ENCODE assay signal across 8 mouse cellular contexts in genomic region chr2:73003751-73004717, GRCm38 (mm10). TPM values are rescaled to one million over a fixed set of nuclear protein-coding genes. Genes with fewer than 3 reads are reported as not detected.
DNase-seq lines count a peak whose midpoint lies in the region; ATAC-seq and TF ChIP-seq lines count a peak whose summit lies in the region.

No protein-coding gene starts in this region.

- TF ChIP-seq CTCF in spleen, adult 2 months (IDR thresholded peaks at IDR 0.05; ENCODE audit: extremely low read depth, insufficient read depth, insufficient read length, insufficient replicate concordance): no peak
- no peak for TF ChIP-seq CTCF in testis, adult 2 months (IDR thresholded peaks at IDR 0.05; ENCODE audit: control insufficient read depth, insufficient read depth, insufficient replicate concordance, low read depth, low read length)

- peak in 1 of 2 experiments; percentile 37 for DNase-seq in spleen, adult 2 months (ENCODE audit: low read depth in 1 of 2, low spot score in 2 of 2)
- no peak for DNase-seq in spleen, postnatal 14 days (ENCODE audit: low spot score in 2 of 2)
- DNase-seq in heart, adult 9 months (ENCODE audit: low spot score in 2 of 2): peak; percentile 94
- DNase-seq in kidney, adult 8-10 months: peak; percentile 38 to 47
- DNase-seq in liver, embryonic 13.5 days: no peak

- H3K27ac ChIP-seq in spleen, adult 2 months (ENCODE audit: insufficient read depth, low read length): peak overlapping the region; percentile 62
- H3K27ac ChIP-seq in embryonic facial prominence, embryonic 13.5 days: peak overlapping the region; percentile 89
- peak overlapping the region; percentile 95 for H3K27ac ChIP-seq in liver, embryonic 13.5 days
- H3K27ac ChIP-seq in testis, adult 2 months (ENCODE audit: control insufficient read depth, insufficient read depth, low read depth, low read length): peak overlapping the region; percentile 83

- H3ac ChIP-seq in myocyte (ENCODE audit: control insufficient read depth, insufficient read length): no peak overlapping the region

- no peaks in the 10 kb centered on the region for H3K27me3 ChIP-seq in spleen, adult 2 months (ENCODE audit: control insufficient read depth, insufficient read depth, low read length)
- H3K27me3 ChIP-seq in embryonic facial prominence, embryonic 13.5 days: no peaks in the 10 kb centered on the region
- no peaks in the 10 kb centered on the region for H3K27me3 ChIP-seq in liver, embryonic 13.5 days
- H3K27me3 ChIP-seq in myocyte (ENCODE audit: control insufficient read depth, insufficient read depth, insufficient read length): no peaks in the 10 kb centered on the region
- no peaks in the 10 kb centered on the region for H3K27me3 ChIP-seq in testis, adult 2 months (ENCODE audit: control insufficient read depth, insufficient read depth, low read length)

- peak overlapping the region; percentile 51 for H3K4me2 ChIP-seq in embryonic facial prominence, embryonic 13.5 days
- H3K4me2 ChIP-seq in liver, embryonic 13.5 days: peak overlapping the region; percentile 61
- H3K4me2 ChIP-seq in myocyte (ENCODE audit: low read depth): peak overlapping the region; percentile 81

- peak overlapping the region; percentile 46; the same call in 1 of the 2 replicates for H3K9ac ChIP-seq in embryonic facial prominence, embryonic 13.5 days
- peak overlapping the region; percentile 72 for H3K9ac ChIP-seq in liver, embryonic 13.5 days

- H3K4me1 ChIP-seq in spleen, adult 2 months (ENCODE audit: control insufficient read depth, insufficient read depth, insufficient read length): peaks cover 21% of the 10 kb centered on the region
- peaks cover 29% of the 10 kb centered on the region for H3K4me1 ChIP-seq in embryonic facial prominence, embryonic 13.5 days
- H3K4me1 ChIP-seq in liver, embryonic 13.5 days (replicated peaks): peaks cover 67% of the 10 kb centered on the region
- peaks cover 8% of the 10 kb centered on the region for H3K4me1 ChIP-seq in testis, adult 2 months (ENCODE audit: control insufficient read depth, insufficient read depth, low read length)

- TF ChIP-seq POLR2A in spleen, adult 2 months (IDR thresholded peaks at IDR 0.05; ENCODE audit: low read depth, low read length): no peak
- no peak for TF ChIP-seq POLR2A in myocyte (IDR thresholded peaks at IDR 0.05; ENCODE audit: insufficient read length, low read depth)
- TF ChIP-seq POLR2A in testis, adult 2 months (IDR thresholded peaks at IDR 0.05; ENCODE audit: control insufficient read depth, low read depth, low read length): no peak

- peak; percentile 73; the same call in 1 of the 2 replicates for ATAC-seq in embryonic facial prominence, embryonic 13.5 days (ENCODE audit: insufficient number of reproducible peaks, insufficient read depth, low FRiP score, low TSS enrichment, low read depth)
- no peak for ATAC-seq in liver, embryonic 13.5 days (ENCODE audit: low read depth)

- 9% methylated on average over 24 of the region's 24 CpGs for WGBS in spleen, adult 2 months
- 16% methylated on average over 18 of the region's 24 CpGs for WGBS in embryonic facial prominence, embryonic 13.5 days
- 14% methylated on average over 24 of the region's 24 CpGs for WGBS in liver, embryonic 13.5 days (ENCODE audit: insufficient replicate concordance)

- no peaks in the 10 kb centered on the region for H3K79me2 ChIP-seq in myocyte (ENCODE audit: control insufficient read depth, insufficient read depth)

- H3K36me3 ChIP-seq in spleen, adult 2 months (ENCODE audit: control insufficient read depth, insufficient read depth, low read length): no peaks in the 10 kb centered on the region
- no peaks in the 10 kb centered on the region for H3K36me3 ChIP-seq in embryonic facial prominence, embryonic 13.5 days
- H3K36me3 ChIP-seq in liver, embryonic 13.5 days: no peaks in the 10 kb centered on the region
- no peaks in the 10 kb centered on the region for H3K36me3 ChIP-seq in myocyte (ENCODE audit: control insufficient read depth, insufficient read depth)
- H3K36me3 ChIP-seq in testis, adult 2 months (ENCODE audit: control insufficient read depth, insufficient read depth, low read length): no peaks in the 10 kb centered on the region

- H3K4me3 ChIP-seq in spleen, adult 2 months (ENCODE audit: extremely low read depth, insufficient read depth, insufficient read length): peak overlapping the region; percentile 10; the same call in 1 of the 2 replicates
- peak overlapping the region; percentile 9; the same call in 1 of the 2 replicates for H3K4me3 ChIP-seq in embryonic facial prominence, embryonic 13.5 days
- peak overlapping the region; percentile 32 for H3K4me3 ChIP-seq in liver, embryonic 13.5 days (replicated peaks)
- peak overlapping the region; percentile 5 for H3K4me3 ChIP-seq in myocyte
- no peak overlapping the region for H3K4me3 ChIP-seq in testis, adult 2 months (ENCODE audit: control insufficient read depth, low read depth, low read length)

- no peaks in the 10 kb centered on the region for H3K9me3 ChIP-seq in embryonic facial prominence, embryonic 13.5 days
- no peaks in the 10 kb centered on the region for H3K9me3 ChIP-seq in liver, embryonic 13.5 days (replicated peaks)

TF ChIP-seq in myocyte, 11 proteins besides CTCF, POLR2A, EP300 and RAD21:
- TF ChIP-seq POLR2AphosphoS2 (IDR thresholded peaks at IDR 0.05; ENCODE audit: insufficient read length, low read depth) (no peak), USF1 (IDR thresholded peaks at IDR 0.05; ENCODE audit: low read depth) (no peak), MYOG (IDR thresholded peaks at IDR 0.05; ENCODE audit: control insufficient read depth in 1 of 3, insufficient read depth in 1 of 3, insufficient read length in 2 of 3, low read depth in 2 of 3) (peak in 2 of 3 experiments; percentile 3 to 34), CEBPB (IDR thresholded peaks at IDR 0.05; ENCODE audit: insufficient read depth, poor library complexity, severe bottlenecking) (peak; percentile 45; the same call in 1 of the 2 replicates), TCF12 (IDR thresholded peaks at IDR 0.05; ENCODE audit: insufficient read depth, poor library complexity, severe bottlenecking) (peak; percentile 17), TCF3 (IDR thresholded peaks at IDR 0.05; ENCODE audit: insufficient read length, low read depth) (no peak), SRF (IDR thresholded peaks at IDR 0.05; ENCODE audit: control insufficient read depth, insufficient read length, low read depth) (no peak), MAX (IDR thresholded peaks at IDR 0.05; ENCODE audit: low read depth) (no peak), E2F4 (IDR thresholded peaks at IDR 0.05; ENCODE audit: insufficient read depth) (no peak), REST (IDR thresholded peaks at IDR 0.05; ENCODE audit: insufficient read depth, insufficient read length) (no peak), MYOD1 (IDR thresholded peaks at IDR 0.05; ENCODE audit: control insufficient read depth in 1 of 3, insufficient read length in 2 of 3, low read depth in 2 of 3) (peak; percentile 8 to 65 (median 35))

RNA-seq across cellular contexts. Expression of gene Gm11084, which starts 17.5 kb away (rescaled TPM):
- polyA plus RNA-seq in spleen, adult 2 months (2012; rRNA removed): not detected in 2 replicates
- polyA plus RNA-seq in embryonic facial prominence, embryonic 13.5 days (2015; fragmentation: Nextera tagmentation; extraction: Ambion mirVana): not detected in 2 replicates
- not detected in 2 replicates for polyA plus RNA-seq in liver, embryonic 13.5 days (2015; fragmentation: Nextera tagmentation; extraction: Ambion mirVana)
- polyA plus RNA-seq in myocyte (2012; fragmentation: generic; extraction: Trizol): not detected
- polyA plus RNA-seq in testis, adult 2 months (2012; rRNA removed): not detected in 2 replicates

RNA-seq across cellular contexts. Expression of gene Sp3, which starts 23.8 kb away (rescaled TPM):
- polyA plus RNA-seq in spleen, adult 2 months (2012; rRNA removed): 9.4 and 11.0 TPM in 2 replicates
- 67.4 and 69.0 TPM in 2 replicates for polyA plus RNA-seq in embryonic facial prominence, embryonic 13.5 days (2015; fragmentation: Nextera tagmentation; extraction: Ambion mirVana)
- 29.6 and 37.6 TPM in 2 replicates for polyA plus RNA-seq in liver, embryonic 13.5 days (2015; fragmentation: Nextera tagmentation; extraction: Ambion mirVana)
- 8.4 TPM for polyA plus RNA-seq in myocyte (2012; fragmentation: generic; extraction: Trizol)
- polyA plus RNA-seq in testis, adult 2 months (2012; rRNA removed): 8.7 and 8.9 TPM in 2 replicates

Comparison
In these comparisons a context has a peak if more than half of its experiments do, and no peak if none do; other contexts are left out.
1. DNase-seq: peak in heart, adult 9 months (2 of 2) and kidney, adult 8-10 months (2 of 2); none in spleen, postnatal 14 days (0 of 2) and liver, embryonic 13.5 days (single experiment).
2. Peak in every context shown above with its lines, with median percentiles within 50 percentile points of each other: H3K27ac ChIP-seq and H3K4me2 ChIP-seq.